Mouse (Mus musculus): Measurements from ENCODE around the gene Pdia4.
A peak's percentile ranks its signal among the peaks of the same experiment; 100 is the strongest.
"Not testable (repeated sequence)": the region's sequence is repeated elsewhere in the genome, so short reads cannot be mapped to it uniquely, and the experiment has no call there.

Pdia4 gene

GRCm38 (mm10) chr6:47762686-47763085 lies 50.5 kb downstream of the Pdia4 start:
- not testable (repeated sequence) for DNase-seq (ENCODE audit: low read depth in 1 of 2, low spot score in 2 of 2)

DNA sequence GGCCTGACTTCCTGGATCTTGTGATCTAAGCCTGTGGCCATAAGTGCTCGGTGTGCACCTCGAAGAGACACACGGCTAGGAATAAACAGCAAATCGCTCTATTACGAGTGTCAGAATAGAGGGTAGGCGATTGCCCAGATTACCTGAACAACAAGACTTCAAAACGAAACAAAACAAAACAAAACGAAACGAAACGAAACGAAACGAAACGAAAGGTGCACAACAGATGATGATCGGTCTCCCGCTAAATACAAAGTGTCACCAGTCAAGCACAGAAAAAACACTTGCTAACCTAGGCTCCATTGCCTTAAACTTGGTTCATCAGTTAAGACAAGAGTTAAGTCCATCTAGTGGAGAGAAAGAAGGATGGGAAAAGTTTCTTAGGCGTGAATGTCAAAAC lies 53.8 kb downstream of the Pdia4 start:
- DNase-seq (ENCODE audit: low read depth in 1 of 2, low spot score in 2 of 2): not testable (repeated sequence)

GRCm38 (mm10) chr6:47757849-47758248 lies 55.4 kb downstream of the Pdia4 start:
- DNase-seq (ENCODE audit: low read depth in 1 of 2, low spot score in 2 of 2): peak; percentile 92 to 97

DNA sequence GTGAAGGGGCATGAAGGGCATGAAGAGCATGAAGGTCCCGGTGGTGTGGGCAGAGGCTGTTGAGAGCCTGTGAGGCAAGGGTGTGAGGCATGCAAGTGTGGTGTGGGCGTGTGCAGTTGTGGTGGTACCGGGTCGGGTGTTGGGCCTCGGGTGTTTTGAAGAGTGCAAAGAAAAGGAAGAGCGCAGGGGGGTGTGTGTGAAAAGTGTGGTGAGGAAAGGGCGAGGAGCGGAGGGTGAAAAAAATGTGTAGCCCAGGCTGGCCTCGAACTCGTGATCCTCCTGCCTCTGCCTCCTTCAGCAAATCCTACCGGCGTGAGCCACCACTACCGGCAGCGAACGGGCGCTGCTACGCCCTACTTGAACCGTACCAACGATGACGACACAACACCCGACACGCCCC lies 55.8 kb downstream of the Pdia4 start:
- DNase-seq (ENCODE audit: low read depth in 1 of 2, low spot score in 2 of 2): not testable (repeated sequence)

- DNase-seq (ENCODE audit: low read depth in 1 of 2, low spot score in 2 of 2): peak in 1 of 2 experiments; percentile 43
Observed at GRCm38 (mm10) chr6:47753144-47753543, 60.1 kb downstream of the Pdia4 start.

GRCm38 (mm10) chr6:47748306-47748705 lies 64.9 kb downstream of the Pdia4 start:
- peak; percentile 74 to 94 for DNase-seq (ENCODE audit: low read depth in 1 of 2, low spot score in 2 of 2)

DNA sequence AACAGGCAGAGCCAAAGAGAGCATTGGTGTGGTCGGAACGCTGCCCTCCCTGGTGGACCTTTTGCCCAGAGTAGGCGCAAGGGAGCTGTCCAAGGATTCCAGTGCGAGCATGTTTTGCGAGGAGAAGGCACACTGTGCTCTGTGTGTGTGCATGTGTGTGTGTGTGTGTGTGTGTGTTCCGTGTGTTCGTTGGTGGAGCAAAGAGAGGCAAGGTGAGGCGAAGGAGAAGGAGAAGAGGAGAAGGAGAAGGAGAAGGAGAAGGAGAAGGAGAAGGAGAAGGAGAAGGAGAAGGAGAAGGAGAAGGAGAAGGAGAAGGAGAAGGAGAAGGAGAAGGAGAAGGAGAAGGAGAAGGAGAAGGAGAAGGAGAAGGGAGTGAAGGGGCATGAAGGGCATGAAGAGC lies 65.3 kb downstream of the Pdia4 start:
- DNase-seq (ENCODE audit: low read depth in 1 of 2, low spot score in 2 of 2): not testable (repeated sequence)
